Mouse (Mus musculus): ENCODE results near the gene Mob2. TPM values are rescaled to one million over a fixed set of nuclear protein-coding genes. Genes with fewer than 3 reads are reported as not detected.

The Mob2 gene
- polyA plus RNA-seq, 1 experiment from 2014 or later: 57.8 TPM

- Histone ChIP-seq H3K36me3 (no peaks in the 10 kb centered on the region), H3K27ac (no peak overlapping the region), H3K4me3 (replicated peaks) (no peak overlapping the region), H3K9me3 (no peaks in the 10 kb centered on the region), H3K4me1 (replicated peaks) (0 out of 2 replicates have a peak, but pooled peaks cover 3% of the 10 kb centered on the region), H3K4me2 (replicated peaks) (no peak overlapping the region), H3K9ac (no peak overlapping the region), H3K27me3 (replicated peaks) (no peaks in the 10 kb centered on the region)
- no peak for ATAC-seq
- 72% methylated on average over 8 of the region's 8 CpGs for WGBS
Measured at GRCm38 (mm10) chr7:142074146-142074886, 13.5 kb upstream of the Mob2 start.

GRCm38 (mm10) chr7:142071717-142072116 lies 10.9 kb upstream of the Mob2 start:
- Histone ChIP-seq H3K4me2 (replicated peaks) (no peak overlapping the region), H3K4me3 (replicated peaks) (no peak overlapping the region), H3K9me3 (no peaks in the 10 kb centered on the region), H3K36me3 (no peaks in the 10 kb centered on the region), H3K9ac (no peak overlapping the region), H3K27me3 (replicated peaks) (no peaks in the 10 kb centered on the region), H3K27ac (no peak overlapping the region), H3K4me1 (replicated peaks) (0 out of 2 replicates have a peak, but pooled peaks cover 6% of the 10 kb centered on the region)
- no peak for ATAC-seq

GRCm38 (mm10) chr7:142071212-142071578 lies 10.3 kb upstream of the Mob2 start:
- no peaks in the 10 kb centered on the region for H3K9me3 ChIP-seq
- peak; percentile 39 for ATAC-seq
- 5% methylated on average over 9 of the region's 10 CpGs for WGBS
- no peak overlapping the region for H3K9ac ChIP-seq
- H3K4me2 ChIP-seq (replicated peaks): peak overlapping the region; percentile 39
- no peak overlapping the region for H3K4me3 ChIP-seq (replicated peaks)
- no peaks in the 10 kb centered on the region for H3K27me3 ChIP-seq (replicated peaks)
- 0 out of 2 replicates have a peak, but pooled peaks cover 6% of the 10 kb centered on the region for H3K4me1 ChIP-seq (replicated peaks)
- H3K27ac ChIP-seq: no peak overlapping the region
- H3K36me3 ChIP-seq: no peaks in the 10 kb centered on the region

DNA sequence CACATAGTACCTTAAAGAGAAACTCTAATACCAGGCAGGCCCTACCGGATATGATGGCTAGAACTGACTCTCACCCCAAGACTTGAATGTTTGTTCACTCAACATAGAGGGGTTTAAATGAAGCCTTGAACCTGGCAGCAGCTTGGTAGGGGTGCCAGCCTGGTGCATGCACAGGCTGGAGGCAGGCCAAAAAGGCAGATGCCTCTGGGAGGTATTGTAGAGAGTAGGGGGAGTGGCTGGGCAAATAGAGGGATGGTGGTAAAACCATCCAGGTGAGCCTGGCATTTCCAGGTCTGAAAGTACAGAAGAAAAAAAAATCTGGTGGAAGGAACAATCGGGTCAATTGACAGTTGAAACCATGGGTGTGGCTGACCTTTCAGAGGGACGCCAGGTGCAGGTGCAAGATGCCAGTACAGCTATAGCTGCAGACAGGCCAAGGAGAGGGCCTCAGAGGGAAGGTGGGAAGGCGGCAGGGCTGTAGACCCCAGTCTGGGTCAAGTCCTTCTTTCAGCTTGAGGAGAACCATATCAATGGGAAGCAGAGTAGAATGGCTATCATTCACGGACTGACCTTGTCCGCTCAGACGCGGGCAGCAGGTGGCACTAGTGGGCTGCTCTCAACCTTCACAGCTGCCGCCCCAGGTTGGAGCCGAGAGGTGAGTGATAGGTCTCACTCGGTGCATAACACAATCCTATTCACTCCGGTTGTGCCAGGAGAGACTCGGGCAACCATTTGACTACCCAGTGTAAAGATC lies 9.8 kb upstream of the Mob2 start:
- Histone ChIP-seq H3K9ac (no peak overlapping the region), H3K36me3 (no peaks in the 10 kb centered on the region), H3K4me3 (replicated peaks) (no peak overlapping the region), H3K27ac (no peak overlapping the region), H3K9me3 (no peaks in the 10 kb centered on the region), H3K4me2 (replicated peaks) (peak overlapping the region; percentile 39), H3K27me3 (replicated peaks) (no peaks in the 10 kb centered on the region), H3K4me1 (replicated peaks) (0 out of 2 replicates have a peak, but pooled peaks cover 6% of the 10 kb centered on the region)
- WGBS: 12% methylated on average over 13 of the region's 13 CpGs
- ATAC-seq: peak; percentile 83

DNA sequence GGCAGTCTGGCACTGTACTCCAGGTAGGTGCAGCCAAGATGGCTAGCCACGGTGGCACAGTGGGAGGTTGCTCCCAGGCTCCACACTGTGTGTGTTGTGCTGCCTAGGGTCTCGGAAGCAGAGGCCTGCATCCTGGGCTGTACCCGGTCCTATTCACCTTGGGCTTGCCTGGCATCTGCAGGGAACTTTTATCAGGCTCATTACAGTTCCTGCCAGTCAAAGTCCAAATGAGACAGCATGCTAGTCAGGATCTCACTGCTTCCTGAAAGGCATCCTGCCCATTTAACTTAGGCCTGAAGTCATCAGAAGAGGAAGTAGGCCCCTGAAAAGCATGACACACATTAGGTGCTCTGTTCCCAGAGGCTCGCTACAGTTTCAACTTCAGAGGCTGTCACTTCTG lies 7.6 kb upstream of the Mob2 start:
- no peaks in the 10 kb centered on the region for H3K27me3 ChIP-seq (replicated peaks)
- H3K27ac ChIP-seq: no peak overlapping the region
- no peak overlapping the region for H3K4me3 ChIP-seq (replicated peaks)
- no peaks in the 10 kb centered on the region for H3K9me3 ChIP-seq
- H3K4me1 ChIP-seq (replicated peaks): 0 out of 2 replicates have a peak, but pooled peaks cover 6% of the 10 kb centered on the region
- H3K4me2 ChIP-seq (replicated peaks): no peak overlapping the region
- H3K9ac ChIP-seq: no peak overlapping the region
- no peaks in the 10 kb centered on the region for H3K36me3 ChIP-seq
- ATAC-seq: peak; percentile 84
- WGBS: 56% methylated on average over 4 of the region's 4 CpGs

DNA sequence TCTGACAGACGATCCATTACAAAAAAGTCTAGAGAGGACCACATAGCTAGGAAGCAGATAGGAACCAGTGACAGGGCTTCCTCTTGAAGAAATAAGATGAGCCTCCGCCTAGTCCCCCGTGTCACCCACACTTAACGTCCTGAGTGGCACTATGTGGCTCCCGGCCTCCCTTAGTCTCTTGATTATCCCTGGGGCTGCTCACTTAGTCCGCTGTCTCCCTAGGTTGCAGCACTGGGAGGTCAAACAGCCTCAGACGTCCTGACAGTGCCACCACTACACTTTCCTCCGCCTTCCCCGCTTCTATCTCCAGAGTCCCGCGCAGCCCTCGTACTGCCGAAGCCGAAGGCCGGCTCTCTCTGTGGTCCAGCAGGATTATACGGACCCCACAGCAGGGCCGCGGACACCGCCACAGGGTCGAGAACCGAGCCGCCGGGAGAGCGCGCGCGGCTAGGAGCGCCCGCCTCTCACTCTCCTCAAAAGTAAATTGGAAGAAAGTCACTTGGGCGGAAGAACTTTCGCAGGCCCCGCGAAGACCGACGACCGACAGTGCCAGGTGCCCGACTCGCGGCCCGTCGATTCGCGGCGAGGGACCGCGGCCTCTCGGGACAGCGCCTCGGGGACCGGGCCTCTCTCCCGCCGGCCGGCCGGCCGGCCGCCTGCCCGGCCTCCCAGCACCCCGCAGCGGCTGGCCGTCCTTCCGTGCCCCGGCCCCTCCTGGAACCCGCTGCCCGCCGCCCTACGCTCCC lies 507 bp downstream of the Mob2 start:
- under 1% methylated on average over 65 of the region's 66 CpGs for WGBS
- H3K36me3 ChIP-seq: no peaks in the 10 kb centered on the region
- no peaks in the 10 kb centered on the region for H3K27me3 ChIP-seq (replicated peaks)
- peak overlapping the region; percentile 82 for H3K4me2 ChIP-seq (replicated peaks)
- peak overlapping the region; percentile 66; the same call in 1 of the 2 replicates for H3K27ac ChIP-seq
- H3K9me3 ChIP-seq: no peaks in the 10 kb centered on the region
- peaks cover 21% of the 10 kb centered on the region for H3K4me1 ChIP-seq (replicated peaks)
- H3K4me3 ChIP-seq (replicated peaks): peak overlapping the region; percentile 97
- peak; percentile 63 for ATAC-seq
- peak overlapping the region; percentile 94 for H3K9ac ChIP-seq

- Histone ChIP-seq H3K9ac (no peak overlapping the region), H3K36me3 (no peaks in the 10 kb centered on the region), H3K27ac (no peak overlapping the region), H3K27me3 (replicated peaks) (no peaks in the 10 kb centered on the region), H3K9me3 (no peaks in the 10 kb centered on the region), H3K4me2 (replicated peaks) (no peak overlapping the region), H3K4me1 (replicated peaks) (peaks cover 22% of the 10 kb centered on the region), H3K4me3 (replicated peaks) (no peak overlapping the region)
- ATAC-seq: no peak
- 60% methylated on average over 2 of the region's 2 CpGs for WGBS
Measured at GRCm38 (mm10) chr7:142059024-142059423, 1.8 kb downstream of the Mob2 start.

DNA sequence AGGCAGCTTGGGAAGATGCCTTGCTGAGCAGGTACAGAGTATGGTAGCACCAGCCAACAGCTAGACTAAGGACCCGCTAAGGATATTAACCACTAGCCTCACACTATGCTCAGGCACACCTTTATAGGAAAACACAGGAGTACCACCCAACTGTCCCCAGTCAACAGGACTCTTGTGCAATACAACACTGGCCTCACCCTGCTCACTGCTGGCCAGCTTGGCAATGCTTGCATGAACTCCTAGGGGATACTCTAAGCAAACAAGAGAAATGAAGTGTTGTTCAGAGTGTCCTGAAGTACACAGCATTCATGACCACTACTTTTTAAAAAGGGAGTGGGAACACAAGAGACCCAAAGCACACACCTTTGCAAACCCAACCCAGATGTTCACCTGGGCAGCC lies 3.7 kb downstream of the Mob2 start:
- H3K9ac ChIP-seq: no peak overlapping the region
- no peaks in the 10 kb centered on the region for H3K9me3 ChIP-seq
- no peak overlapping the region for H3K4me3 ChIP-seq (replicated peaks)
- no peaks in the 10 kb centered on the region for H3K27me3 ChIP-seq (replicated peaks)
- no peak for ATAC-seq
- no peaks in the 10 kb centered on the region for H3K36me3 ChIP-seq
- peaks cover 22% of the 10 kb centered on the region for H3K4me1 ChIP-seq (replicated peaks)
- H3K27ac ChIP-seq: peak overlapping the region; percentile 27; the same call in 1 of the 2 replicates
- WGBS: 93% methylated on average over 1 of the region's 1 CpGs
- no peak overlapping the region for H3K4me2 ChIP-seq (replicated peaks)

DNA sequence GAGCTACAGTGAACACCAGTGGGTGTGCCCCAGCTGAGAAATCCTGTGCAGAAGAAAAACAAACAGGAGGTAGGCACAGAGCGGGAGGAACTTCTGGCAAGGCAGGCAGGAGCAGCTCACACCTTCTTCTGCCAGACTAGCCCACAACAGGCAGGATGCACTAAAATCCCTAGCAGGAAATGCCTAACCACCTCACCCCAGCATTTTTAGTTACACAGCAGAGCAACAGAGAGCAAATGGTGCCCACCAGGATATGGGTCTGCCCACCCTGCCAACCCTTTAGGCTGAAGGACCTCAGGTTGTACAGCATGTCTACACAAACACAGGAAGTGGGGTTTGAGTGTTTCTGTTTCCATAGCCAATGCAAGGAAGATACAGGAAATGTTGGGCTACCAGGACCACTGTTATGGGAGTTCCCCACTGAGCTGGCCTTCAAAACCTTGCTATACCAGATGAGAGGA lies 4.2 kb downstream of the Mob2 start:
- peak overlapping the region; percentile 27; the same call in 1 of the 2 replicates for H3K27ac ChIP-seq
- H3K4me2 ChIP-seq (replicated peaks): no peak overlapping the region
- no peak for ATAC-seq
- no peak overlapping the region for H3K9ac ChIP-seq
- no peaks in the 10 kb centered on the region for H3K36me3 ChIP-seq
- no peaks in the 10 kb centered on the region for H3K9me3 ChIP-seq
- no peak overlapping the region for H3K4me3 ChIP-seq (replicated peaks)
- H3K27me3 ChIP-seq (replicated peaks): no peaks in the 10 kb centered on the region
- WGBS: 75% methylated on average over 1 of the region's 1 CpGs
- H3K4me1 ChIP-seq (replicated peaks): peaks cover 21% of the 10 kb centered on the region

DNA sequence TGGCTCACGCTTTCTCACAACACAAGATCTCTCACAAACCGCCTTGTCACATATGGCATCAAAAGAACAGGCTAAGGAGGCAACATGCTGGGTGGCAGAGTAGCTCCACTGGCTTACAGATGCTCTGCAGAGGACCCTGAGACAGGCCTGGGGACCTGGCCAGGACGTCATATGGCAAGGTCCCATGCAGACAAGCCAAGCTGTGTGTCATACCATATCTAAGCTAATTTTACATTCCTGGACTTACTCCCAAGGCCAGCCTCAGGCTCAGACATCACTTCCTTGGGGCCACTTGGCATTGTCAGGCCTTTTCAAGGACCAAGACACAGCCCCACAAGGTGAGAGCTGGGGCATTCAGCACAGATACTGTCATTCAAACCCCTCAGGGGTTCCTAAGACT lies 5.4 kb downstream of the Mob2 start:
- H3K4me3 ChIP-seq (replicated peaks): no peak overlapping the region
- H3K27me3 ChIP-seq (replicated peaks): no peaks in the 10 kb centered on the region
- WGBS: 86% methylated on average over 3 of the region's 3 CpGs
- no peaks in the 10 kb centered on the region for H3K36me3 ChIP-seq
- no peak overlapping the region for H3K4me2 ChIP-seq (replicated peaks)
- H3K9me3 ChIP-seq: no peaks in the 10 kb centered on the region
- peaks cover 16% of the 10 kb centered on the region for H3K4me1 ChIP-seq (replicated peaks)
- H3K9ac ChIP-seq: no peak overlapping the region
- H3K27ac ChIP-seq: no peak overlapping the region
- ATAC-seq: no peak

DNA sequence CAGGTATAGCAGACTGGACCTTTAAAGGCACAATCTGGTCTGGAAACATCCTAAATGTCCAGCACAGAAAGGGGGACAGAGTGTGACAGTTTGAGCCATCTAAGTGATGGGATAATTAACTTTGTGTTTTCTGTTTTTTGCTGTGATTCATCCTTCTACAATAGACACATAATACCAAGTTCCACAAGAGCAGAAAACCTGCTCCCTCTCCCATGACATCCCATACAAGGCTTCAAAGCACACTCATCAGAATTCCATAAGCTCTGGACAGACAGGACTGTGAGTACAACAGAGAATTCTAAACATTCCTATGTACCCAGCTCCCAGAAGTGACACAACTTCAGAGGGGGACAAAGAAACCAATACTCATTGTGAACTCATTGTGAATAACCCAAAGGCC lies 10.3 kb downstream of the Mob2 start:
- Histone ChIP-seq H3K27ac (no peak overlapping the region), H3K4me2 (replicated peaks) (no peak overlapping the region), H3K27me3 (replicated peaks) (no peaks in the 10 kb centered on the region), H3K4me3 (replicated peaks) (no peak overlapping the region), H3K4me1 (replicated peaks) (0 out of 2 replicates have a peak, but pooled peaks cover 5% of the 10 kb centered on the region), H3K36me3 (no peaks in the 10 kb centered on the region), H3K9me3 (no peaks in the 10 kb centered on the region), H3K9ac (no peak overlapping the region)
- ATAC-seq: no peak

DNA sequence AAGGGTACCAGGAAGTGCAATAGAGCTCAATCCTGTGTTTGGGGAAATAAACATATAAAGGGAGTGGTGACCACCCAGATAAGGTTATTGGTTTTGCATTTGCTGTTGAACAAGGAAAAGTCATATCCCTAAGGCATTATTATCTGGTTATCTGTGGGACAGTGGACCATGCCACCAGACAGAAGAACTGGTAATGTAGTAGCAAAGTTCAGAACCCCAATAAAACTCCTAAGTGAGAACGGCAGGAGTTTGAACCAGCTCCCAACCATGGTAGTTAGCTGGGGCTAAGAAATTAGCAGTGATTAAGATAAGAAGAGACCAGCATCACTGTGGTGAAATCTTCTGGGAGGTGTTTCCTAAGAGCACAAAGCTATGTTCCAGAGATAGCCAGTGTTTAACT lies 14.9 kb downstream of the Mob2 start:
- H3K9me3 ChIP-seq: no peaks in the 10 kb centered on the region
- H3K4me2 ChIP-seq (replicated peaks): no peak overlapping the region
- no peak overlapping the region for H3K9ac ChIP-seq
- H3K4me3 ChIP-seq (replicated peaks): no peak overlapping the region
- peak overlapping the region; percentile 19; the same call in 1 of the 2 replicates for H3K27ac ChIP-seq
- H3K4me1 ChIP-seq (replicated peaks): 0 out of 2 replicates have a peak, but pooled peaks cover 2% of the 10 kb centered on the region
- WGBS: 66% methylated on average over 1 of the region's 1 CpGs
- no peaks in the 10 kb centered on the region for H3K36me3 ChIP-seq
- H3K27me3 ChIP-seq (replicated peaks): no peaks in the 10 kb centered on the region
- peak; percentile 81 for ATAC-seq
